Mouse (Mus musculus): ENCODE results near the gene Ankrd11. TPM values are rescaled to one million over a fixed set of nuclear protein-coding genes. Genes with fewer than 3 reads are reported as not detected.

Ankrd11 gene
- polyA plus RNA-seq, 1 experiment from 2014 or later, result 59.6 TPM

DNA sequence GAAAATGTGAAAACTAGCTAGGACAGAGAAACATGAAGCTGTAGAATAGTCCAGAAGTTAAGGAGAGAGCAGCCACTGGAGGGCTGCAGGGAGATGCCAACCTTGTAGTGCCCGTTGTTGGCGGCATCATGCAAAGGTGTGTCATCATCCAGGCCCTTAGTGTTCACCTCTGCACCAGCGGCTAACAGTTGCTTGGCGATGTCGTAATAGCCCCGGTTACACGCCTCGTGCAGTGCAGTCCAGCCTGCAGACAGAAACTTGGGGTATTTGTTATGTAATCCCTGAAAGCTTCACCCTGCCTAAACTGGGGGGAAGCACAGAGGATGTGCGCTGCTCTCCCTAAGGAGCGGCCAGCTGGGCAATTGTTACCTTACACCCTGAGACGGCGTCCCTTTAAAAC is 143.6 kb downstream of the Ankrd11 start:
- no peak overlapping the region for H3K27ac ChIP-seq
- no peaks in the 10 kb centered on the region for H3K9me3 ChIP-seq
- 93% methylated on average over 12 of the region's 12 CpGs for WGBS
- no peaks in the 10 kb centered on the region for H3K4me1 ChIP-seq
- no peak overlapping the region for H3K4me3 ChIP-seq
- H3K4me2 ChIP-seq, result no peak overlapping the region
- H3K36me3 ChIP-seq, result peaks cover 62% of the 10 kb centered on the region
- ATAC-seq (ENCODE audit: borderline replicate concordance, extremely low read depth, low FRiP score, low TSS enrichment), result no peak
- H3K27me3 ChIP-seq, result no peaks in the 10 kb centered on the region
- no peak overlapping the region for H3K9ac ChIP-seq

- WGBS, result 75% methylated on average over 4 of the region's 4 CpGs
- H3K4me3 ChIP-seq, result no peak overlapping the region
- peaks cover 66% of the 10 kb centered on the region for H3K36me3 ChIP-seq
- H3K4me2 ChIP-seq, result no peak overlapping the region
- H3K4me1 ChIP-seq, result no peaks in the 10 kb centered on the region
- no peak overlapping the region for H3K27ac ChIP-seq
- no peak overlapping the region for H3K9ac ChIP-seq
- H3K9me3 ChIP-seq, result no peaks in the 10 kb centered on the region
- ATAC-seq (ENCODE audit: borderline replicate concordance, extremely low read depth, low FRiP score, low TSS enrichment), result no peak
- no peaks in the 10 kb centered on the region for H3K27me3 ChIP-seq
Observed at GRCm38 (mm10) chr8:122898018-122898417, 144.1 kb downstream of the Ankrd11 start.

DNA sequence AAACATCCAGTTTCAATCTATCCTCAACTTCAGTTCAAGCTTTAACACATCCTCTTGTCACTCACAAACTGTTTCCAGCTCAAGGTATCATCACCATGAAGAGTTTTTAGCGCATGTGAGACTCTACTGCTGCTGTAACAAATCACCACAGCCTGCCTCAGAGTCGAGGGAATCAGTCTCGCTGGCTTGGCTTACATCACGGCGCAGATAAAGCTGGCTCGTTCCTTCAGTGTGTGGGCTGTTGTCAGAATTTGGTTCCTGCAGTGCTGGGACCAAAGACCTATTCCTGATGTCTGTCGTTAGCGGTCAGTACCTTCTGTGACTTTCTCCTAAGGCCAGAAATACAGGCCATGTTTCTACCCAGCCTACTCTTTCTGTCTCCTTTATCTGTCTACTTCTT is 144.9 kb downstream of the Ankrd11 start:
- no peak overlapping the region for H3K27ac ChIP-seq
- H3K4me3 ChIP-seq, result no peak overlapping the region
- H3K27me3 ChIP-seq, result no peaks in the 10 kb centered on the region
- H3K9me3 ChIP-seq, result no peaks in the 10 kb centered on the region
- H3K36me3 ChIP-seq, result peaks cover 74% of the 10 kb centered on the region
- no peak overlapping the region for H3K4me2 ChIP-seq
- WGBS, result 92% methylated on average over 8 of the region's 8 CpGs
- no peaks in the 10 kb centered on the region for H3K4me1 ChIP-seq
- no peak for ATAC-seq (ENCODE audit: borderline replicate concordance, extremely low read depth, low FRiP score, low TSS enrichment)
- H3K9ac ChIP-seq, result no peak overlapping the region

- Histone ChIP-seq H3K4me1 (no peaks in the 10 kb centered on the region), H3K4me2 (no peak overlapping the region), H3K36me3 (peaks cover 83% of the 10 kb centered on the region), H3K4me3 (no peak overlapping the region), H3K27me3 (no peaks in the 10 kb centered on the region), H3K9ac (no peak overlapping the region), H3K27ac (no peak overlapping the region), H3K9me3 (no peaks in the 10 kb centered on the region)
- no peak for ATAC-seq (ENCODE audit: borderline replicate concordance, extremely low read depth, low FRiP score, low TSS enrichment)
- 93% methylated on average over 11 of the region's 11 CpGs for WGBS
Observed at GRCm38 (mm10) chr8:122896317-122896716, 145.8 kb downstream of the Ankrd11 start.

DNA sequence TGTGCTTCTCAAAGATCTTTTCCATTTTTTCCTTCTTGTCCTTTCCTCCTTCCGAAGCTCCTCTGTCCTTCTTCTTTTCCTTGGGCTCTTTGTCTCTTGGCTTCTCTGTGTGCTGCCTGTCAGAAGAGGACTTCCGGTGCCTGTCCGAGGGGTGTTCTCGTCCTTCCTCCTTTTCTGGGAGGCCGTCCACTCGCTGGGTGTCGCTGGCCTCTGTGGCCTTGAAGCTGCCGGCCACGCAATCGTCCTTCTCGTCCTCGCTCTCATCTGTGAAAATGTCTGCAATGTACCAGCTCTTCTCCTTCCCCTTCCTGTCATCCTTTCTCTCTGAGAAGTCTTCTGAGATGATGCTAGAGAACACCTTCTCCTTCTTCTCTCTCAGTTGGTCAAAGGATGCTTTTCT is 148.6 kb downstream of the Ankrd11 start:
- WGBS, result 78% methylated on average over 12 of the region's 12 CpGs
- no peaks in the 10 kb centered on the region for H3K9me3 ChIP-seq
- H3K4me1 ChIP-seq, result no peaks in the 10 kb centered on the region
- no peak overlapping the region for H3K4me2 ChIP-seq
- no peak overlapping the region for H3K27ac ChIP-seq
- ATAC-seq (ENCODE audit: borderline replicate concordance, extremely low read depth, low FRiP score, low TSS enrichment), result no peak
- no peaks in the 10 kb centered on the region for H3K27me3 ChIP-seq
- peaks cover 96% of the 10 kb centered on the region for H3K36me3 ChIP-seq
- H3K9ac ChIP-seq, result no peak overlapping the region
- H3K4me3 ChIP-seq, result no peak overlapping the region

DNA sequence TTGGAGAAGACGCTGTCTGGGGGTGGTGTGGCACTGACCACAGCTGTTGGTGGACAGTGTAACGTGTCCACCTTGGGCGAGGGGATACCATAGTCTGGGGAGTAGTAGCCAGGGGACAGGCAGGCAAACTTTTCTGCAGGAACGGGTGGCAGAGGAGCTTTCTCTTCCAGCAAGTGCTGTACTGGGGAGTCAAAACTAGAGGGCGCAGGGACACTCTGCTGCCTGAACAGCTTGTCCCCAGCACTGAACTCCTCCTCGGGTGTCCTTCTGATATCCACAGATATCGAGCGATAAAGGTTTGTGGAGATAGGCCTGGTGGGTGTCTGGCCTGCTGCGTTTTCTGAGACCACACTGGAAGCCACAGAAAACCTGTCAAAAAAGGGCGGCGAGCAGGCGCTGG is 150.6 kb downstream of the Ankrd11 start:
- Histone ChIP-seq H3K9me3 (no peaks in the 10 kb centered on the region), H3K27me3 (no peaks in the 10 kb centered on the region), H3K4me3 (no peak overlapping the region), H3K9ac (no peak overlapping the region), H3K36me3 (peaks cover 96% of the 10 kb centered on the region), H3K27ac (no peak overlapping the region), H3K4me2 (no peak overlapping the region), H3K4me1 (no peaks in the 10 kb centered on the region)
- 81% methylated on average over 12 of the region's 12 CpGs for WGBS
- no peak for ATAC-seq (ENCODE audit: borderline replicate concordance, extremely low read depth, low FRiP score, low TSS enrichment)

- Histone ChIP-seq H3K4me2 (no peak overlapping the region), H3K27me3 (no peaks in the 10 kb centered on the region), H3K9me3 (no peaks in the 10 kb centered on the region), H3K36me3 (peaks cover 64% of the 10 kb centered on the region), H3K27ac (no peak overlapping the region), H3K4me1 (no peaks in the 10 kb centered on the region), H3K9ac (no peak overlapping the region), H3K4me3 (no peak overlapping the region)
- ATAC-seq (ENCODE audit: borderline replicate concordance, extremely low read depth, low FRiP score, low TSS enrichment), result no peak
- WGBS, result 82% methylated on average over 10 of the region's 10 CpGs
Observed at GRCm38 (mm10) chr8:122883671-122884070, 158.4 kb downstream of the Ankrd11 start.

GRCm38 (mm10) chr8:122880302-122880701 is 161.8 kb downstream of the Ankrd11 start:
- Histone ChIP-seq H3K4me1 (no peaks in the 10 kb centered on the region), H3K27ac (no peak overlapping the region), H3K4me2 (no peak overlapping the region), H3K27me3 (no peaks in the 10 kb centered on the region), H3K9ac (no peak overlapping the region), H3K36me3 (peaks cover 30% of the 10 kb centered on the region), H3K4me3 (no peak overlapping the region), H3K9me3 (no peaks in the 10 kb centered on the region)
- 28% methylated on average over 3 of the region's 3 CpGs for WGBS
- no peak for ATAC-seq (ENCODE audit: borderline replicate concordance, extremely low read depth, low FRiP score, low TSS enrichment)

GRCm38 (mm10) chr8:122878231-122878630 is 163.8 kb downstream of the Ankrd11 start:
- H3K27me3 ChIP-seq, result no peaks in the 10 kb centered on the region
- H3K9ac ChIP-seq, result no peak overlapping the region
- H3K4me3 ChIP-seq, result no peak overlapping the region
- H3K36me3 ChIP-seq, result peaks cover 11% of the 10 kb centered on the region; the same call in 1 of the 2 replicates
- no peak overlapping the region for H3K4me2 ChIP-seq
- H3K9me3 ChIP-seq, result no peaks in the 10 kb centered on the region
- H3K27ac ChIP-seq, result no peak overlapping the region
- ATAC-seq (ENCODE audit: borderline replicate concordance, extremely low read depth, low FRiP score, low TSS enrichment), result no peak
- WGBS, result 84% methylated on average over 3 of the region's 3 CpGs
- no peaks in the 10 kb centered on the region for H3K4me1 ChIP-seq

DNA sequence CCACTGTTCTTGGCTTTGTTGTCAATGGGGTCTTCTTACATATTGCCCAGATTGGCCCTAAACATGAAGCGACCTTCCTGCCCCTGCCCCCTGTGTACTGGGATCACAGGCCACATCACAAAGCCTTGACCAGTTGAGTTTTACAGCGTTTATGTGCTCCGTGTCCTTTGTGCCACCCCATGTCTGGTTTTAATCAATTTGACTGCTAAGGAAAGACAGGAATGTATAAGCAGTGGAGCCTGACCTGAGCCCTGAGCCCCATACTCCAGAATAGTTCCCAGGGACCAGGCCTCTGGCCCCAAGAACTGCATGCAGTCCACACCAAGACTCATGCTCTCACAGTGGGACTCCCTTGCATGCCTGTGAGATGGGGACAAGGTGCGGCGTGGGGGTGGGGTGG is 166.9 kb downstream of the Ankrd11 start:
- H3K36me3 ChIP-seq, result no peaks in the 10 kb centered on the region
- ATAC-seq (ENCODE audit: borderline replicate concordance, extremely low read depth, low FRiP score, low TSS enrichment), result no peak
- no peak overlapping the region for H3K27ac ChIP-seq
- no peak overlapping the region for H3K9ac ChIP-seq
- 62% methylated on average over 5 of the region's 5 CpGs for WGBS
- no peak overlapping the region for H3K4me2 ChIP-seq
- H3K4me1 ChIP-seq, result peaks cover 5% of the 10 kb centered on the region; the same call in 1 of the 2 replicates
- no peak overlapping the region for H3K4me3 ChIP-seq
- no peaks in the 10 kb centered on the region for H3K27me3 ChIP-seq
- no peaks in the 10 kb centered on the region for H3K9me3 ChIP-seq

GRCm38 (mm10) chr8:122873171-122873570 is 168.9 kb downstream of the Ankrd11 start:
- no peak for ATAC-seq (ENCODE audit: borderline replicate concordance, extremely low read depth, low FRiP score, low TSS enrichment)
- Histone ChIP-seq H3K4me3 (no peak overlapping the region), H3K4me2 (no peak overlapping the region), H3K9me3 (no peaks in the 10 kb centered on the region), H3K4me1 (peaks cover 6% of the 10 kb centered on the region; the same call in 1 of the 2 replicates), H3K36me3 (no peaks in the 10 kb centered on the region), H3K9ac (no peak overlapping the region), H3K27me3 (no peaks in the 10 kb centered on the region), H3K27ac (no peak overlapping the region)
- WGBS, result 41% methylated on average over 6 of the region's 6 CpGs

- Histone ChIP-seq H3K36me3 (no peaks in the 10 kb centered on the region), H3K27ac (no peak overlapping the region), H3K27me3 (no peaks in the 10 kb centered on the region), H3K9me3 (no peaks in the 10 kb centered on the region), H3K4me3 (no peak overlapping the region), H3K4me2 (no peak overlapping the region), H3K4me1 (peaks cover 6% of the 10 kb centered on the region; the same call in 1 of the 2 replicates), H3K9ac (no peak overlapping the region)
- no peak for ATAC-seq (ENCODE audit: borderline replicate concordance, extremely low read depth, low FRiP score, low TSS enrichment)
- 66% methylated on average over 9 of the region's 9 CpGs for WGBS
Observed at GRCm38 (mm10) chr8:122871663-122872062, 170.4 kb downstream of the Ankrd11 start.

DNA sequence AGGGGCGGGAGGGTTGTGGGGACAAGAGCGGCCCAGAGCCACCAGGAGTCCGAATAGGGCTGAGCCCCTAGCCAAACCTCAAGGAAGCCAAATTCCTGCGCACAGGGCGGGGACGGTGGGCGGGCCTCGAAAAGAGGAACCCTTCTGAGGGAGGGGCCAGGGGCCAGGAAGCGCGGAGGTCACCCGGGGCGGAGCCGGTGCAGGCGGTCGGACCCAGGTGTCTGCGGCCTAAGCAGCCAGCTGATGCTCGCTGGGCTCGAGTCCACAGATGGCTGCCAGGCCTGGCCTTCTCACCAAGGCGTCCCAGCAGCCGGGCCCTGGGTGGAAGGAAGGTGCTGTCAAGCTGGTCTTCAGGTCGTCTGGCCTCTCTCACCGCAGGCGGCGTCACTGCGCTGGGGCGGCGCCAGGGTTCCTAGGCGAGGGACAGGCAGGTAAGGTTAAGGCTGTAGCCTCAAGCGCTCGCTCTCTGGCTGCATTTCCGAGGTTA is 171.7 kb downstream of the Ankrd11 start:
- Histone ChIP-seq H3K9ac (no peak overlapping the region), H3K27ac (no peak overlapping the region), H3K4me1 (peaks cover 6% of the 10 kb centered on the region; the same call in 1 of the 2 replicates), H3K4me3 (peak overlapping the region; percentile 29), H3K9me3 (peaks cover 2% of the 10 kb centered on the region; the same call in 1 of the 2 replicates), H3K36me3 (no peaks in the 10 kb centered on the region), H3K4me2 (peak overlapping the region; percentile 48), H3K27me3 (no peaks in the 10 kb centered on the region)
- WGBS, result 16% methylated on average over 31 of the region's 31 CpGs
- ATAC-seq (ENCODE audit: borderline replicate concordance, extremely low read depth, low FRiP score, low TSS enrichment), result peak; percentile 41; the same call in 1 of the 2 replicates

Data from lung, embryonic 15.5 days (tissue).